ENCODE assay signal across 7 mouse cellular contexts in the genomic region with DNA sequence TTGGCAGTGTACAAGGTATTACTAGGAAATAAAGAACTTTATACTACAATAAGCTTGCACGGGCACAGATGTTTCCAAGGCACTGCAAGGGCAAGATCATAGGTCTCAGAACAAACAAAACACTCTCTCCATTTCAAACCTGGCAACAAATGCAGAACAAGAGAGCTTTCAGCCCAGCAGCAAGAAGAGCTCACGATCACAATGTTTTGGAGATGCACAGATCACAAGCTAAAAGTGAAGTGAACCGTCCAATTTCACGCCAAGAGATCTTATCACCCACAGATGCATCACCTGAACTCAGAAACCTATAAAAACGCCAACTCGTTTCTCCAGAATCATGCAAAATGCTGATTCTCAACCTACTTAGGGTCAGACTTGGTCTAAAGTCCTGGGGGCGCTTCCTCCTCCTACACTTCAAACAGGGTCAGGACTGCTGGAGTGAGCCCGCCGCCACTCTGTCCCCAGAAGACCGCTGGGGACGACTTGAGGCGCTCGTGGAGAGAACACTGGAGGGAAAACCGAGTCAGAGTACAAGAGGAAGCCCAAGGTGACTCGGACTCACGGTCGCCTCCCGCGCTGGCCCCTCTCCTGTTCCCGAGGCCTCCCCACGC. TPM values are rescaled to one million over a fixed set of nuclear protein-coding genes. Genes with fewer than 3 reads are reported as not detected.
DNase-seq lines count a peak whose midpoint lies in the region; ATAC-seq and TF ChIP-seq lines count a peak whose summit lies in the region.

No protein-coding gene starts in this region.

- 3% methylated on average over 16 of the region's 21 CpGs for WGBS in lung, embryonic 16.5 days
- 2% methylated on average over 20 of the region's 21 CpGs for WGBS in embryonic facial prominence, embryonic 14.5 days
- 5% methylated on average over 21 of the region's 21 CpGs for WGBS in limb, embryonic 10.5 days
- WGBS in small intestine, adult 2 months = under 1% methylated on average over 21 of the region's 21 CpGs

- H3K27ac ChIP-seq in lung, embryonic 16.5 days (ENCODE audit: low read length) = peak overlapping the region; percentile 68
- H3K27ac ChIP-seq in embryonic facial prominence, embryonic 14.5 days (replicated peaks; ENCODE audit: low read depth, low read length) = peak overlapping the region; percentile 79
- H3K27ac ChIP-seq in limb, embryonic 10.5 days = peak overlapping the region; percentile 86
- H3K27ac ChIP-seq in small intestine, adult 2 months (ENCODE audit: insufficient read depth, low read depth, low read length) = peak overlapping the region; percentile 61

- H3K9ac ChIP-seq in lung, embryonic 16.5 days (ENCODE audit: low read length) = peak overlapping the region; percentile 80
- H3K9ac ChIP-seq in embryonic facial prominence, embryonic 14.5 days (ENCODE audit: low read depth, low read length) = peak overlapping the region; percentile 84

- H3K4me3 ChIP-seq in lung, embryonic 16.5 days (ENCODE audit: low read length) = peak overlapping the region; percentile 73
- H3K4me3 ChIP-seq in embryonic facial prominence, embryonic 14.5 days (ENCODE audit: low read depth, low read length) = peak overlapping the region; percentile 77
- H3K4me3 ChIP-seq in limb, embryonic 10.5 days = peak overlapping the region; percentile 99
- H3K4me3 ChIP-seq in small intestine, adult 2 months (ENCODE audit: low read depth, low read length) = peak overlapping the region; percentile 71

- no peak for TF ChIP-seq CTCF in small intestine, adult 2 months (IDR thresholded peaks at IDR 0.05; ENCODE audit: extremely low read depth, insufficient read length, insufficient replicate concordance, low read depth, low read length)

- peaks cover 8% of the 10 kb centered on the region for H3K4me1 ChIP-seq in lung, embryonic 16.5 days (replicated peaks; ENCODE audit: control insufficient read depth, insufficient read depth, low read length)
- H3K4me1 ChIP-seq in embryonic facial prominence, embryonic 14.5 days (ENCODE audit: control insufficient read depth, insufficient read depth, low read length) = peaks cover 11% of the 10 kb centered on the region
- H3K4me1 ChIP-seq in limb, embryonic 10.5 days = peaks cover 12% of the 10 kb centered on the region
- H3K4me1 ChIP-seq in small intestine, adult 2 months (ENCODE audit: control insufficient read depth, insufficient read depth, insufficient read length, low read length) = no peaks in the 10 kb centered on the region; the same call in 1 of the 2 replicates

- H3K4me2 ChIP-seq in lung, embryonic 16.5 days (ENCODE audit: low read depth, low read length) = peak overlapping the region; percentile 78
- peak overlapping the region; percentile 59 for H3K4me2 ChIP-seq in embryonic facial prominence, embryonic 14.5 days (ENCODE audit: low read depth, low read length)

- TF ChIP-seq POLR2A in small intestine, adult 2 months (IDR thresholded peaks at IDR 0.05; ENCODE audit: low read depth, low read length) = no peak

- no peaks in the 10 kb centered on the region for H3K27me3 ChIP-seq in lung, embryonic 16.5 days (ENCODE audit: control insufficient read depth, insufficient read depth, low read depth, low read length)
- H3K27me3 ChIP-seq in embryonic facial prominence, embryonic 14.5 days (replicated peaks; ENCODE audit: control insufficient read depth, insufficient read depth, low read length) = no peaks in the 10 kb centered on the region
- H3K27me3 ChIP-seq in limb, embryonic 10.5 days (ENCODE audit: low read depth, poor library complexity, severe bottlenecking) = no peaks in the 10 kb centered on the region
- no peaks in the 10 kb centered on the region for H3K27me3 ChIP-seq in small intestine, adult 2 months (ENCODE audit: control insufficient read depth, insufficient read depth, low read length)

- H3K9me3 ChIP-seq in lung, embryonic 16.5 days (ENCODE audit: control insufficient read depth, low read length) = no peaks in the 10 kb centered on the region
- H3K9me3 ChIP-seq in embryonic facial prominence, embryonic 14.5 days (ENCODE audit: control insufficient read depth, low read length) = no peaks in the 10 kb centered on the region
- H3K9me3 ChIP-seq in limb, embryonic 10.5 days (replicated peaks) = no peaks in the 10 kb centered on the region

- peak; percentile 62 for ATAC-seq in lung, embryonic 16.5 days (ENCODE audit: low read depth)
- peak; percentile 41 for ATAC-seq in embryonic facial prominence, embryonic 14.5 days (ENCODE audit: low read depth)

- DNase-seq in lung, postnatal 25 days (ENCODE audit: low spot score) = no peak
- DNase-seq in embryonic facial prominence, embryonic 14.5 days (ENCODE audit: low spot score) = no peak
- DNase-seq in limb, embryonic 10.5 days (ENCODE audit: low spot score) = no peak
- DNase-seq in adrenal gland, adult 2 months = no peak
- DNase-seq in layer of hippocampus, postnatal 36 days = no peak

- H3K36me3 ChIP-seq in lung, embryonic 16.5 days (ENCODE audit: control insufficient read depth, insufficient read depth, low read length) = no peaks in the 10 kb centered on the region
- no peaks in the 10 kb centered on the region for H3K36me3 ChIP-seq in embryonic facial prominence, embryonic 14.5 days (ENCODE audit: control insufficient read depth, insufficient read depth, low read length)
- 0 out of 2 replicates have a peak, but pooled peaks cover 3% of the 10 kb centered on the region for H3K36me3 ChIP-seq in limb, embryonic 10.5 days
- H3K36me3 ChIP-seq in small intestine, adult 2 months (ENCODE audit: control insufficient read depth, insufficient read depth, low read length) = no peaks in the 10 kb centered on the region

RNA-seq across cellular contexts. Expression of gene Uggt1, which starts 1.0 kb away (rescaled TPM):
- 51.8 and 56.1 TPM in 2 replicates for polyA plus RNA-seq in lung, embryonic 16.5 days (2015; fragmentation: Nextera tagmentation; extraction: Ambion mirVana)
- polyA plus RNA-seq in embryonic facial prominence, embryonic 14.5 days (2014; fragmentation: Nextera tagmentation; extraction: Ambion mirVana) = 71.2 and 74.1 TPM in 2 replicates
- polyA plus RNA-seq in limb, embryonic 10.5 days (2016; fragmentation: Nextera tagmentation; extraction: Ambion mirVana) = 54.1 and 55.2 TPM in 2 replicates
- polyA plus RNA-seq in small intestine, adult 2 months (2012; rRNA removed) = 6.2 and 11.7 TPM in 2 replicates
- total RNA-seq in adrenal gland, adult 2 months (2021) = 10 to 100 TPM; 39.4 to 48.5 TPM
- polyA plus RNA-seq in adrenal gland, adult 2 months (2012; rRNA removed) = 7.6 and 9.9 TPM in 2 replicates
- total RNA-seq in layer of hippocampus, postnatal 36 days (2021) = 10 to 100 TPM; 43.9 to 48.1 TPM

RNA-seq across cellular contexts. Expression of gene Neurl3, which starts 30.9 kb away (rescaled TPM):
- 7.5 and 7.7 TPM in 2 replicates for polyA plus RNA-seq in lung, embryonic 16.5 days (2015; fragmentation: Nextera tagmentation; extraction: Ambion mirVana)
- polyA plus RNA-seq in embryonic facial prominence, embryonic 14.5 days (2014; fragmentation: Nextera tagmentation; extraction: Ambion mirVana) = 1.8 and 2.1 TPM in 2 replicates
- 0.45 and 1.0 TPM in 2 replicates for polyA plus RNA-seq in limb, embryonic 10.5 days (2016; fragmentation: Nextera tagmentation; extraction: Ambion mirVana)
- 105 and 170 TPM in 2 replicates for polyA plus RNA-seq in small intestine, adult 2 months (2012; rRNA removed)
- total RNA-seq in adrenal gland, adult 2 months (2021) = 1 to 10 TPM; 4.3 to 9.5 TPM
- polyA plus RNA-seq in adrenal gland, adult 2 months (2012; rRNA removed) = 6.3 and 7.6 TPM in 2 replicates
- under 1 TPM; 0.51 to 0.67 TPM for total RNA-seq in layer of hippocampus, postnatal 36 days (2021)

Comparison
In these comparisons a context has a peak if more than half of its experiments do, and no peak if none do; other contexts are left out.
1. RNA of gene Neurl3, which starts 30.9 kb away (polyA plus RNA-seq): 105 to 170 TPM in small intestine, adult 2 months; 7.5 to 7.7 TPM in lung, embryonic 16.5 days, 6.3 to 7.6 TPM in adrenal gland, adult 2 months, 1.8 to 2.1 TPM in embryonic facial prominence, embryonic 14.5 days and 0.45 to 1.0 TPM in limb, embryonic 10.5 days; every median in the first group is over 10 times any median in the second.
2. Peak in every context shown above with its lines, with median percentiles within 50 percentile points of each other: H3K27ac ChIP-seq and H3K4me3 ChIP-seq.